ENCODE assay signal across 9 mouse cellular contexts in genomic region chr1:193201383-193201778, GRCm38 (mm10). TPM values are rescaled to one million over a fixed set of nuclear protein-coding genes. Genes with fewer than 3 reads are reported as not detected.
DNase-seq lines count a peak whose midpoint lies in the region; ATAC-seq and TF ChIP-seq lines count a peak whose summit lies in the region.
"Had no signal": no experiment of that assay in that cellular context is flagged by ENCODE, and none has a peak within 500 bp of the region (broad histone marks: within the 10 kb centered on the region; RNA-seq: fewer than 3 reads in every experiment).

TSS of gene Traf3ip3 (minus strand) at chr1:193201703.

- peak within 1 kb of the TSS; percentile 39; the same call in 1 of the 2 replicates for H3K27ac ChIP-seq in heart, embryonic 15.5 days
- H3K27ac ChIP-seq in heart, embryonic 11.5 days (ENCODE audit: low read depth, low read length): no peak within 1 kb of the TSS
- peak within 1 kb of the TSS; percentile 94 for H3K27ac ChIP-seq in bone marrow macrophage, adult 2 months (ENCODE audit: insufficient read depth, low read depth, low read length)
- H3K27ac ChIP-seq in lung, embryonic 16.5 days (ENCODE audit: low read length): 0 out of 2 replicates have a peak within 1 kb of the TSS, but pooled peaks have one; percentile 6
- H3K27ac ChIP-seq: heart, adult 2 months had no signal

- no peak for ATAC-seq in heart, embryonic 15.5 days (replicated peaks; ENCODE audit: insufficient number of reproducible peaks, insufficient read depth, low FRiP score, low read depth)
- no peak for ATAC-seq in heart, embryonic 11.5 days (replicated peaks; ENCODE audit: insufficient number of reproducible peaks, low FRiP score, low TSS enrichment)
- peak; percentile 68 for ATAC-seq in lung, embryonic 16.5 days (ENCODE audit: low read depth)

- peak within 1 kb of the TSS; percentile 6; the same call in 1 of the 2 replicates for H3K4me3 ChIP-seq in heart, embryonic 15.5 days
- no peak within 1 kb of the TSS for H3K4me3 ChIP-seq in heart, embryonic 11.5 days (ENCODE audit: low read depth, low read length)
- peak within 1 kb of the TSS; percentile 71 for H3K4me3 ChIP-seq in bone marrow macrophage, adult 2 months (ENCODE audit: insufficient read depth, low read length)
- no peak within 1 kb of the TSS for H3K4me3 ChIP-seq in lung, embryonic 16.5 days (ENCODE audit: low read length)
- H3K4me3 ChIP-seq: heart, adult 2 months had no signal

- H3K36me3 ChIP-seq in heart, embryonic 15.5 days: no peaks in the 10 kb centered on the region
- no peaks in the 10 kb centered on the region for H3K36me3 ChIP-seq in heart, embryonic 11.5 days (ENCODE audit: control insufficient read depth, insufficient read depth, low read length)
- H3K36me3 ChIP-seq in lung, embryonic 16.5 days (ENCODE audit: control insufficient read depth, insufficient read depth, low read length): no peaks in the 10 kb centered on the region

- DNase-seq in spleen, postnatal 36 days (ENCODE audit: low spot score in 2 of 2): peak; percentile 96
- DNase-seq in embryo, embryonic 9.5 days (ENCODE audit: extremely low spot score): no peak
- DNase-seq in kidney, postnatal 4 days: no peak
- no peak for DNase-seq in cerebellum, adult 8-10 months

- no peak for TF ChIP-seq CTCF in bone marrow macrophage, adult 2 months (IDR thresholded peaks at IDR 0.05; ENCODE audit: low read depth, low read length)

- peak within 1 kb of the TSS; percentile 12; the same call in 1 of the 2 replicates for H3K4me2 ChIP-seq in heart, embryonic 15.5 days
- H3K4me2 ChIP-seq in heart, embryonic 11.5 days: no peak within 1 kb of the TSS
- H3K4me2 ChIP-seq in lung, embryonic 16.5 days (ENCODE audit: low read depth, low read length): no peak within 1 kb of the TSS

- H3K9me3 ChIP-seq in heart, embryonic 15.5 days (replicated peaks): no peaks in the 10 kb centered on the region
- H3K9me3 ChIP-seq in heart, embryonic 11.5 days (replicated peaks; ENCODE audit: control insufficient read depth, low read length): no peaks in the 10 kb centered on the region
- H3K9me3 ChIP-seq in lung, embryonic 16.5 days (ENCODE audit: control insufficient read depth, low read length): no peaks in the 10 kb centered on the region

- H3K4me1 ChIP-seq in heart, embryonic 15.5 days (replicated peaks): 0 out of 2 replicates have a peak, but pooled peaks cover 2% of the 10 kb centered on the region
- H3K4me1 ChIP-seq in heart, embryonic 11.5 days (ENCODE audit: control insufficient read depth, insufficient read depth, low read length): no peaks in the 10 kb centered on the region
- peaks cover 31% of the 10 kb centered on the region for H3K4me1 ChIP-seq in bone marrow macrophage, adult 2 months (ENCODE audit: control insufficient read depth, insufficient read depth, low read length)
- H3K4me1 ChIP-seq in lung, embryonic 16.5 days (replicated peaks; ENCODE audit: control insufficient read depth, insufficient read depth, low read length): no peaks in the 10 kb centered on the region

- H3K9ac ChIP-seq in heart, embryonic 15.5 days: no peak within 1 kb of the TSS
- H3K9ac ChIP-seq in heart, embryonic 11.5 days (ENCODE audit: low read depth, low read length): no peak within 1 kb of the TSS
- no peak within 1 kb of the TSS for H3K9ac ChIP-seq in lung, embryonic 16.5 days (ENCODE audit: low read length)

- 61% methylated on average over 5 of the region's 5 CpGs for WGBS in heart, embryonic 15.5 days
- 57% methylated on average over 5 of the region's 5 CpGs for WGBS in heart, embryonic 11.5 days (ENCODE audit: insufficient replicate concordance)
- 49% methylated on average over 5 of the region's 5 CpGs for WGBS in lung, embryonic 16.5 days

- TF ChIP-seq POLR2A in bone marrow macrophage, adult 2 months (IDR thresholded peaks at IDR 0.05; ENCODE audit: borderline replicate concordance, low read depth, low read length): no peak

- H3K27me3 ChIP-seq in heart, embryonic 15.5 days: no peaks in the 10 kb centered on the region
- no peaks in the 10 kb centered on the region for H3K27me3 ChIP-seq in heart, embryonic 11.5 days (ENCODE audit: control insufficient read depth, insufficient read depth, low read length)
- H3K27me3 ChIP-seq in lung, embryonic 16.5 days (ENCODE audit: control insufficient read depth, insufficient read depth, low read depth, low read length): no peaks in the 10 kb centered on the region

RNA-seq across cellular contexts. Expression of gene Traf3ip3, which starts in this region (rescaled TPM):
- 2.1 and 6.9 TPM in 2 replicates for polyA plus RNA-seq in heart, embryonic 15.5 days (2015; fragmentation: Nextera tagmentation; extraction: Ambion mirVana)
- 2.0 and 2.1 TPM in 2 replicates for polyA plus RNA-seq in heart, embryonic 11.5 days (2014; fragmentation: Nextera tagmentation; extraction: Ambion mirVana)
- polyA plus RNA-seq in bone marrow macrophage, adult 2 months (2012; ENCODE audit: insufficient read depth, insufficient read length, missing spikeins): 48.6 and 52.3 TPM in 2 replicates
- polyA plus RNA-seq in lung, embryonic 16.5 days (2015; fragmentation: Nextera tagmentation; extraction: Ambion mirVana): 3.2 and 5.5 TPM in 2 replicates

Comparison
In these comparisons a context has a peak if more than half of its experiments do, and no peak if none do; other contexts are left out.
1. H3K4me3 ChIP-seq: peak in heart, embryonic 15.5 days (single experiment) and bone marrow macrophage, adult 2 months (single experiment); none in heart, embryonic 11.5 days (single experiment) and lung, embryonic 16.5 days (single experiment).
2. DNase-seq: peak in spleen, postnatal 36 days (2 of 2); none in embryo, embryonic 9.5 days (single experiment), kidney, postnatal 4 days (0 of 2) and cerebellum, adult 8-10 months (single experiment).